Mouse (Mus musculus) midbrain, embryonic 15.5 days (tissue): ENCODE results near the gene Ccdc190. TPM values are rescaled to one million over a fixed set of nuclear protein-coding genes. Genes with fewer than 3 reads are reported as not detected.

ENCODE experiments used
- ATAC-seq: fragments of 200-750 bp; cut with Nextera tagmentation; replicated peaks from 2 replicates; pipeline ENCODE4 v1.8.0; 2017; ENCODE audit warnings: moderate TSS enrichment
- H3K27ac ChIP-seq: fragments of 300-500 bp; sonication (generic); 2 replicates; pipeline ENCODE4 v1.5.1; 2015; ENCODE audit warnings: mild to moderate bottlenecking, inconsistent platforms
- H3K27me3 ChIP-seq: fragments of 300-500 bp; sonication (generic); replicated peaks from 2 replicates; pipeline ENCODE4 v1.6.1; 2015; ENCODE audit warnings: inconsistent platforms
- H3K36me3 ChIP-seq: fragments of 300-500 bp; sonication (generic); replicated peaks from 2 replicates; pipeline ENCODE4 v1.6.1; 2015; ENCODE audit warnings: inconsistent platforms
- H3K4me1 ChIP-seq: fragments of 300-500 bp; sonication (generic); 2 replicates; pipeline ENCODE4 v1.6.1; 2015; ENCODE audit warnings: inconsistent platforms
- H3K4me2 ChIP-seq: fragments of 300-500 bp; sonication (generic); 2 replicates; pipeline ENCODE4 v1.6.1; 2015; ENCODE audit warnings: inconsistent platforms, mild to moderate bottlenecking, moderate library complexity
- H3K4me3 ChIP-seq: fragments of 300-500 bp; sonication (generic); 2 replicates; pipeline ENCODE4 v1.5.1; 2015; ENCODE audit warnings: mild to moderate bottlenecking, inconsistent platforms
- H3K9ac ChIP-seq: fragments of 300-500 bp; sonication (generic); 2 replicates; pipeline ENCODE4 v1.6.1; 2015; ENCODE audit warnings: mild to moderate bottlenecking, inconsistent platforms
- H3K9me3 ChIP-seq: fragments of 300-500 bp; sonication (generic); 2 replicates; pipeline ENCODE4 v1.6.1; 2016; ENCODE audit warnings: inconsistent platforms
- WGBS: fragments of 180-500 bp; shearing (Covaris S2); methylation state at CpG from one replicate; pipeline ENCODE4 v1.1.7; 2015; ENCODE audit warnings: mixed read lengths; 5-methylcytosine and 5-hydroxymethylcytosine counted together
- polyA plus RNA-seq: library from polyadenylated mRNA; unstranded; fragments of >200 nt; fragmentation: Nextera tagmentation; extraction: Ambion mirVana; gene quantifications from 2 replicates; pipeline ENCODE4 v1.2.1, GENCODE M21; 2015

The Ccdc190 gene
- polyA plus RNA-seq = 3.3 and 4.4 TPM in 2 replicates

DNA sequence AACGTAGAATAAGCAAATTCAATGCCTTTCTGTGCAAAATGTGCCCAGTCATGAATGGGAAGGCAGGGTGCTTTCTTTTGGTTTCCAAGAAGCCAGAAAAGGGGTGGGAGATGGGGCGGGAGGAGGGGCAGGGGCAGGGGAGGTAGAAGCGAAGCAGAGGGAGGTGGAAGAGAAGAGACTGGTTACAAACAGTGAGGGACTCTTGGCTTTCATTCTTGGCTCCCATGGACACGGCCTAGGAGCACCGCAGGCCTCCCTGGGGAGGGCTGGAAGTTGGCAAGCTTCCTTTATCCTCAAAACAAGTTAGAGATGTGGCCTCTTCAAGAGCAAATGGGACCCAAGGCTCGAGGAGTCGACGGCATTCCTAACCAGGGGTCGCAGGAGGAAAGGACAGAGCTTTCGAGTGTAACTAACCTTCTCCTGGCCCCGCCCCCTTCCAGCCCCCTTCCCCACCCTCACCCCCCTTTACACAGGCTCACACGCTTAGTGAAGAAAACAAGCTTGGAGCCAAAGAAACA, at the start of gene Ccdc190:
Gene Ccdc190 (plus strand): TSS at position 195 of the 518 bp plus-strand sequence.
- Histone ChIP-seq H3K4me1 (peaks cover 17% of the 10 kb centered on the region), H3K4me3 (peak within 1 kb of the TSS; percentile 11; the same call in 1 of the 2 replicates), H3K27ac (peak within 1 kb of the TSS; percentile 39), H3K9me3 (no peaks in the 10 kb centered on the region), H3K4me2 (peak within 1 kb of the TSS; percentile 29), H3K9ac (no peak within 1 kb of the TSS), H3K36me3 (no peaks in the 10 kb centered on the region), H3K27me3 (no peaks in the 10 kb centered on the region)
- WGBS = 6% methylated on average over 12 of the region's 12 CpGs
- peak; percentile 84 for ATAC-seq

GRCm38 (mm10) chr1:169879060-169879459, 49.4 kb upstream of the Ccdc190 start:
- 93% methylated on average over 4 of the region's 4 CpGs for WGBS
- Histone ChIP-seq H3K9ac (no peak overlapping the region), H3K4me1 (no peaks in the 10 kb centered on the region), H3K27me3 (no peaks in the 10 kb centered on the region), H3K36me3 (no peaks in the 10 kb centered on the region), H3K9me3 (no peaks in the 10 kb centered on the region), H3K4me2 (no peak overlapping the region), H3K4me3 (no peak overlapping the region), H3K27ac (no peak overlapping the region)
- no peak for ATAC-seq

DNA sequence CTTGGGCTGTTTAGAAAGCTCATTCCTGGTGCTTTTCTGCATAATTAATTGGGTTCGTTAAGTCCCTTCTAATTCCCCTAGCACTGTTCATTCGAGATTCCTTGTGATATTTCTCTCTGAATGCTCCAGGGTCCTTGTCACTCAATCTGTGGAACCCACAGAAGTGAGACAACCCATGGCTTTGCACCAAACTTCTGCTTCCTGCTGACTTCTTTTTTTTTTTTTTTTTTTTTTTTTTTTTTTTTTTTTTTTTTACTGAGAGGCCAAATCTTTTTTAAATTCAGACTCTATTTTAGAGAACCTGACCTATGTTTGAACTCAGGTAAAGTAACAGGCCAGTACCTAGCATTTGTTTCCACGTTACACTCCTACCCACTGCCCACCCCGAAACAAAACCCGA, 48.3 kb upstream of the Ccdc190 start:
- H3K9ac ChIP-seq = no peak overlapping the region
- H3K36me3 ChIP-seq = no peaks in the 10 kb centered on the region
- H3K4me3 ChIP-seq = no peak overlapping the region
- no peaks in the 10 kb centered on the region for H3K9me3 ChIP-seq
- no peaks in the 10 kb centered on the region for H3K4me1 ChIP-seq
- 89% methylated on average over 5 of the region's 5 CpGs for WGBS
- H3K27me3 ChIP-seq = no peaks in the 10 kb centered on the region
- no peak overlapping the region for H3K27ac ChIP-seq
- no peak for ATAC-seq
- H3K4me2 ChIP-seq = no peak overlapping the region

- Histone ChIP-seq H3K9ac (no peak overlapping the region), H3K27ac (no peak overlapping the region), H3K4me1 (no peaks in the 10 kb centered on the region), H3K4me3 (no peak overlapping the region), H3K36me3 (no peaks in the 10 kb centered on the region), H3K27me3 (no peaks in the 10 kb centered on the region), H3K9me3 (no peaks in the 10 kb centered on the region), H3K4me2 (no peak overlapping the region)
- 83% methylated on average over 5 of the region's 5 CpGs for WGBS
- ATAC-seq = no peak
These were observed 45.3 kb upstream of the Ccdc190 start for GRCm38 (mm10) chr1:169883081-169883565.

DNA sequence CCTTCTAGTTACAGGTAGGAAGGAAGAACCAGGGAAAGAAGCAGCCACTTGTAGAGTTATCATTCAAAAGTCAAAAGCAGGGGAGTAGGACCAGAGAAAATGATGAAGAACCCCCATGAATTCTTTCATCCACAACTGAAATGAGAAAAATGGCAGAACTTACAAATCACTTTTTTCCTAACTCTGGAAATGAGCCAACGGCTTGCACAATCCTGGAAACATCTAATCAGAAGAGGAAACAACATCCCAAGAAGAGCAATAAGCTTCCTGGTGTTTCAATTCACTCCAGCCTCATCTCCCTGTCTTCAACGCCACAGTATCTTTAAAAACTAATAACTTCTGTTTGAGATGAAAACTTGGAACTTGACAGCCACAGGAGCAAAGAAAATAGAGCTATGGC, 39.2 kb upstream of the Ccdc190 start:
- Histone ChIP-seq H3K4me2 (no peak overlapping the region), H3K9me3 (no peaks in the 10 kb centered on the region), H3K27me3 (no peaks in the 10 kb centered on the region), H3K27ac (no peak overlapping the region), H3K4me1 (no peaks in the 10 kb centered on the region), H3K9ac (no peak overlapping the region), H3K36me3 (no peaks in the 10 kb centered on the region), H3K4me3 (no peak overlapping the region)
- 70% methylated on average over 2 of the region's 2 CpGs for WGBS
- ATAC-seq = no peak

DNA sequence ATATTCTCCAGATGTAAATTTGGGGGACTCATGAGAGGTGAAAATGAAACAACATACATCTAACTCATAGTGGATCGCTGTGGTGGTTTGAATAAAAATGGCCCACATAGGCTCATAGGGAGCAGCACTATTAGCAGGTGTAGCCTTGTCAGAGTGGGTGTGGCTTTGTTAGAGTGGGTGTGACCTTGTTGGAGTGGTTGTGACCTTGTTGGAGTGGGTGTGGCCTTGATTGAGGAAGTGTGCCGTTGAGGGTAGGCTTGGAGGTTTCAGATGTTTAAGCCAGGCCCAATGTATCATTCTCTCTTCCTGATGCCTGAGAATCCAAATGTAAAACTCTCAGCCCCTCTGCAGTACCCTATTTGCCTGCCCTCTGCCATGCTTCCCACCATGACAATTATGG, 34.5 kb upstream of the Ccdc190 start:
- Histone ChIP-seq H3K27me3 (no peaks in the 10 kb centered on the region), H3K36me3 (no peaks in the 10 kb centered on the region), H3K4me3 (no peak overlapping the region), H3K9me3 (no peaks in the 10 kb centered on the region), H3K27ac (no peak overlapping the region), H3K4me2 (no peak overlapping the region), H3K4me1 (no peaks in the 10 kb centered on the region), H3K9ac (no peak overlapping the region)
- ATAC-seq = no peak
- WGBS = 93% methylated on average over 2 of the region's 2 CpGs

DNA sequence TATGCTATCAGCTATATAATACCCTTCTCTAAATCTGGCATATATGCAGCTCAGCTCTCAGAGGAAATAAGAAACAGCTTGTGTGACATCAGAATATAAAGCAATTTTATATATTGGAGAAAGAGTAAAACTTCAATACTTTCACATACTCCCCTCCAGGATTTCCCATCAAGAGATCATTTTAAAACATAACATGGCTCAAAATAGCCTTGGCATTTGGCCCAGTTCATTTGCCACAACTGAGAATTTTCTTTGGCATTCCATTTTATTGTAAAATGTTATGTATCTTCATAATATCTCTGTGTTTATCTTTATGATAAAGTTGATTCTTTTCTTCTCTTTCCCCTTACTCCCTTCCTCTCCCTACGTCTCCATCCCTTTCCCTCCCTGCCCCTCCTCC, 32.8 kb upstream of the Ccdc190 start:
- Histone ChIP-seq H3K4me1 (no peaks in the 10 kb centered on the region), H3K27ac (no peak overlapping the region), H3K4me3 (no peak overlapping the region), H3K4me2 (no peak overlapping the region), H3K9ac (no peak overlapping the region), H3K9me3 (no peaks in the 10 kb centered on the region), H3K36me3 (no peaks in the 10 kb centered on the region), H3K27me3 (no peaks in the 10 kb centered on the region)
- 85% methylated on average over 1 of the region's 1 CpGs for WGBS
- ATAC-seq = no peak

GRCm38 (mm10) chr1:169897916-169898315, 30.5 kb upstream of the Ccdc190 start:
- Histone ChIP-seq H3K27me3 (no peaks in the 10 kb centered on the region), H3K4me1 (no peaks in the 10 kb centered on the region), H3K4me3 (no peak overlapping the region), H3K36me3 (no peaks in the 10 kb centered on the region), H3K9me3 (no peaks in the 10 kb centered on the region), H3K27ac (no peak overlapping the region), H3K9ac (no peak overlapping the region), H3K4me2 (no peak overlapping the region)
- ATAC-seq = no peak
- 37% methylated on average over 1 of the region's 1 CpGs for WGBS

DNA sequence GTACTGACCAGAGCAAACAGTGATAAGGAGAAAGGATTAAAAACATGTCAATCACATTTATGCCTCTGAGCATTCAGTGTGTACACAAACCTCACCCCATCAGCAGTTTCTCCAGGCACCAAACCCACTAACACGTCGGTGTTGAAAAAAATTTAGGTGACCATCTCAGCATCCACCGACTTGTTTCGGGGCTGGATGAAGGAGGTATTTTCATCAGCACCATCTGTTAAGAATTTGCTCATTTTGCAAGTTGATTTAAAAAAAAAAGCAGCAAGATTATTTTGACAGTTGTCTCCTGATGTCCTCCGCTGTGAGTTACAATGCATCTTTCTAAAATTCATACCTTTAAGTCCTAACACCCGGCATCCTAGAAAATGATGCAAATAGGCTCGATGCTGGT, 29.8 kb upstream of the Ccdc190 start:
- Histone ChIP-seq H3K4me1 (no peaks in the 10 kb centered on the region), H3K4me2 (no peak overlapping the region), H3K27me3 (no peaks in the 10 kb centered on the region), H3K27ac (no peak overlapping the region), H3K36me3 (no peaks in the 10 kb centered on the region), H3K9ac (no peak overlapping the region), H3K4me3 (no peak overlapping the region), H3K9me3 (no peaks in the 10 kb centered on the region)
- WGBS = 82% methylated on average over 7 of the region's 7 CpGs
- no peak for ATAC-seq

DNA sequence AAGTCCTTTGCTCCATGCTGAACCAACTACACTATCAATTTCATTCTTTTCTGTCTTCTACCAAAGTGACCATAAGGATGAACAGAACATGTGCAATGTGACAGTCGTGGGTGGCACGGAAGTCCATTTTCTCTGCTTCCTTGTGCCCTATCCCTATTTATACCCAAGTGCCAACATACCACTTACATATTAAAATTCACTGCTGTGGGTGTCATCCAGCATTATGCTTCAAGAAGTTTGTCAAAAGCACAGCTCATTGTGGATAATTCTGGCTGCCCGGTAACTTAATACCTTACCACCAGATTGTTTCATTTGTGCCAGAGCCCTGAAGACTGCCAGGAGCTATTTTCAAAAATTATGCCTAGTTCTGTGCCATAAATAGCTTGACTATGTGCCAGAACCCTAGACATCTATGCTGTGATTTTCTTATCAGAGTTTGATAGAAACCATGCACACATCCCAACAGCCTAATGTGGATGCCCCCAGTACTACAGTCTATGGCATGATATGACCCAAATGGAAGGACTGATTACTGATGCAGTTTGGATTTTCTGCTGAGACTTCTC, 27.6 kb upstream of the Ccdc190 start:
- Histone ChIP-seq H3K27ac (no peak overlapping the region), H3K9me3 (no peaks in the 10 kb centered on the region), H3K4me3 (no peak overlapping the region), H3K9ac (no peak overlapping the region), H3K4me1 (no peaks in the 10 kb centered on the region), H3K27me3 (no peaks in the 10 kb centered on the region), H3K4me2 (no peak overlapping the region), H3K36me3 (no peaks in the 10 kb centered on the region)
- ATAC-seq = no peak
- WGBS = 93% methylated on average over 3 of the region's 3 CpGs

DNA sequence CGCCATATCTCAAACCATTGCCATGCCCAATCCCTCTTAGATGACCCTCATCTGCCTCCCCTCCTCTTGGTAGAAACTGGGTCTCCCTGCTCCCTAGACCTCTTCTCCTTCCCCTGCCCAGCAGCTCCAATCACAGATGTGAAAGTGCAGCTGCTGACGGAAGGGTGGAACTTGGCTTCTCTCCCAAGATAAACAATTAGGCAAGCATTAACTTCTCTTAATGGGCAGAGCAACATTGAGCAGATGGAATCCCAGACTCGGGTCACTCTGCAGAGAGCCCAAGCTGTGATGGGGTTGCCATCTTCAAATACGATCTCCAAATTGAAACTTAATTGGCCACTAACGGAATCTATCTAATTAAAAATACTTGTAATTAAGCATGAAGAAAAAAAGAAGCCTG, 19.3 kb upstream of the Ccdc190 start:
- no peaks in the 10 kb centered on the region for H3K9me3 ChIP-seq
- no peaks in the 10 kb centered on the region for H3K27me3 ChIP-seq
- no peaks in the 10 kb centered on the region for H3K4me1 ChIP-seq
- no peak for ATAC-seq
- no peak overlapping the region for H3K4me3 ChIP-seq
- no peak overlapping the region for H3K4me2 ChIP-seq
- H3K9ac ChIP-seq = no peak overlapping the region
- no peak overlapping the region for H3K27ac ChIP-seq
- 78% methylated on average over 5 of the region's 5 CpGs for WGBS
- H3K36me3 ChIP-seq = no peaks in the 10 kb centered on the region

DNA sequence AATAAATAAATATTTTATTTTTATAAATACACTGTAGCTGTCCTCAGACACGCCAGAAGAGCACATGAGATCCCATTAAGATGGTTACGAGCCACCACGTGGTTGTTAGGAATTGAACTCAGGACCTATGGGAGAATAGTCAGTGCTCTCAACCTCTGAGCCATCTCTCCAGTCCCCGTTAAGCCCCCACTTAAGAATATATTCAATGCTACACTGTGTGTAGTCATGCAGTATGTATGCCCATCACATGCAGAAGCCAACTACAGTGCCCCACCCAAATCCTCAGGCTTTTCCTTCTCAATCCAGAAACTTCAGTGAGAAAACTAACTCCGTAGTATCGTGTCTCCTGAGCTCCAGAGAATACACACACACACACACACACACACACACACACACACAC, 18.8 kb upstream of the Ccdc190 start:
- H3K9me3 ChIP-seq = no peaks in the 10 kb centered on the region
- H3K36me3 ChIP-seq = no peaks in the 10 kb centered on the region
- H3K4me1 ChIP-seq = no peaks in the 10 kb centered on the region
- H3K27ac ChIP-seq = no peak overlapping the region
- ATAC-seq = no peak
- 92% methylated on average over 6 of the region's 6 CpGs for WGBS
- no peak overlapping the region for H3K4me2 ChIP-seq
- no peak overlapping the region for H3K4me3 ChIP-seq
- no peaks in the 10 kb centered on the region for H3K27me3 ChIP-seq
- H3K9ac ChIP-seq = no peak overlapping the region

DNA sequence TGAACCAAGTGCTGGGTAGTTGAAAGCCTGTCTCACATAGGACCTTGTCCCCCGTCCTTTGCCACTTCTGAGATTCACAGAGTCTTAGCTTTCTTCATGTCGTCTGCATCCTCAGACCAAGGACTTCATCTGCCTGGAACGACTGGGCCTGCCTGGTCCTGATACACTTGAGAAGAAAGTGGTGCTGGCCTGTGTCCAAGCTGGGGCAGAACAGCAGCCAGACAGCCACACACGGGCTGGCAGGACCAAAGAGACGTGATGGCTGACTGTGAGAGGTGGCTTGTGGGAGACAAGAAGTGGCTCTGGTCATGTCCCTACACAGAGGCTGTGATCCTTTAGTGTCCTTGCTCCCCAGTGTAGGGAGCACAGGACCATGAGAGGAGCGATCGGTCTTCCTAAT, 17.7 kb upstream of the Ccdc190 start:
- Histone ChIP-seq H3K27me3 (no peaks in the 10 kb centered on the region), H3K36me3 (no peaks in the 10 kb centered on the region), H3K4me2 (no peak overlapping the region), H3K4me1 (no peaks in the 10 kb centered on the region), H3K27ac (no peak overlapping the region), H3K4me3 (no peak overlapping the region), H3K9me3 (no peaks in the 10 kb centered on the region), H3K9ac (no peak overlapping the region)
- no peak for ATAC-seq
- WGBS = 82% methylated on average over 7 of the region's 7 CpGs
